Mouse (Mus musculus): Measurements from ENCODE around the gene Stx6. TPM values are rescaled to one million over a fixed set of nuclear protein-coding genes. Genes with fewer than 3 reads are reported as not detected.

Gene Stx6
- polyA plus RNA-seq, 1 experiment from 2014 or later = 99.6 TPM

DNA sequence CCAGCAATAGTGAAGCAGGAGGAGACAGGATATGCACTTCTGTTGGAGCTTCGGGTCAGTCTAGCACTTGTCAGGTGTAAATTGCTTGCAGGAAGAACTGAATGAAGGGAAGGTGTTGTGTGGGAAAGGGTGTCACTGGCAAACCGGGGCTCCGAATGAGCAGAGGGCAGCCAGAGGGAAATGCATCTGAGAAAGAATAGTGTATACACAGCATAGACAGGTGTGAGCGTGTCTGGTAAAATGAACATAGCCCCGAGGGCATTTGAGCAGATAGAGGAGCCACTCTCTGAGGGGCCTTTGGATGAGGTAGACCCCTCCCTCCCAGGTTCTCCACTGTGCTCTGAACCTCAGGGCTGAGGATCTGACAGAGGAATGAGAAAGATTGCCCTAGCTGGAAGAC, 89.5 kb downstream of the Stx6 start:
- 80% methylated on average over 5 of the region's 5 CpGs for WGBS
- no peak for ATAC-seq (ENCODE audit: low FRiP score)
- H3K9me3 ChIP-seq (ENCODE audit: control insufficient read depth, low read length) = no peaks in the 10 kb centered on the region

DNA sequence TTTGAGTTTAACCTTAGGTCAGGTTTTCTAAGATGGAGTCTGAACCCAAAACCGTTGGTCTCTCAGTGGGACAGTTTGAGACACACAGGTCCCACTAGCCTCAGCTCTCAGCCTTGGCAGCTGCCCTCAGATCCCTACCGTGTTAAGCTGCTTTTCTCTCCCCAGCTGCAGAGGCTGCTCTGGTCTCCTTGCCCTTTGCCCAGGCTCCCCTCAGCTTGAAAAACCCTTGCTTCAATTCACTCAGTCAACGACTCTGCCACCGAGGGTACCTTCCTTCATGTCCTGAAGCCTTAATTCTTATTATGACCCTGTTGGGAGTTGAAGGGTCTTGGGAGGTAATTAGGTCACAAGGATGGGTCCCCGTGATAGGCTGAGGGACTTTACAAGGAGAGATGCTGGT, 91.4 kb downstream of the Stx6 start:
- WGBS = 50% methylated on average over 5 of the region's 5 CpGs
- DNase-seq (ENCODE audit: low spot score) (no peak), ATAC-seq (ENCODE audit: low FRiP score) (no peak)
- Histone ChIP-seq H3K36me3 (ENCODE audit: control insufficient read depth, insufficient read depth, low read length) (no peaks in the 10 kb centered on the region), H3K4me2 (replicated peaks; ENCODE audit: low read depth, low read length) (no peak overlapping the region), H3K4me1 (replicated peaks; ENCODE audit: control insufficient read depth, insufficient read depth, low read length) (no peaks in the 10 kb centered on the region), H3K9ac (ENCODE audit: low read depth, low read length) (no peak overlapping the region), H3K4me3 (ENCODE audit: low read depth, low read length) (no peak overlapping the region), H3K27ac (ENCODE audit: low read depth, low read length) (no peak overlapping the region), H3K27me3 (ENCODE audit: control insufficient read depth, insufficient read depth, low read length) (no peaks in the 10 kb centered on the region; the same call in 1 of the 2 replicates), H3K9me3 (ENCODE audit: control insufficient read depth, low read length) (no peaks in the 10 kb centered on the region)

More for the DNA sequence above, 89.5 kb downstream of the Stx6 start:
- H3K36me3 ChIP-seq (ENCODE audit: control insufficient read depth, insufficient read depth, low read length) = no peaks in the 10 kb centered on the region
- H3K4me2 ChIP-seq (replicated peaks; ENCODE audit: low read depth, low read length) = no peak overlapping the region
- H3K27me3 ChIP-seq (ENCODE audit: control insufficient read depth, insufficient read depth, low read length) = peaks cover 6% of the 10 kb centered on the region
- no peak for DNase-seq (ENCODE audit: low spot score)
- H3K4me1 ChIP-seq (replicated peaks; ENCODE audit: control insufficient read depth, insufficient read depth, low read length) = peaks cover 5% of the 10 kb centered on the region; the same call in 1 of the 2 replicates
- no peak overlapping the region for H3K4me3 ChIP-seq (ENCODE audit: low read depth, low read length)
- no peak overlapping the region for H3K9ac ChIP-seq (ENCODE audit: low read depth, low read length)
- H3K27ac ChIP-seq (ENCODE audit: low read depth, low read length) = no peak overlapping the region

DNA sequence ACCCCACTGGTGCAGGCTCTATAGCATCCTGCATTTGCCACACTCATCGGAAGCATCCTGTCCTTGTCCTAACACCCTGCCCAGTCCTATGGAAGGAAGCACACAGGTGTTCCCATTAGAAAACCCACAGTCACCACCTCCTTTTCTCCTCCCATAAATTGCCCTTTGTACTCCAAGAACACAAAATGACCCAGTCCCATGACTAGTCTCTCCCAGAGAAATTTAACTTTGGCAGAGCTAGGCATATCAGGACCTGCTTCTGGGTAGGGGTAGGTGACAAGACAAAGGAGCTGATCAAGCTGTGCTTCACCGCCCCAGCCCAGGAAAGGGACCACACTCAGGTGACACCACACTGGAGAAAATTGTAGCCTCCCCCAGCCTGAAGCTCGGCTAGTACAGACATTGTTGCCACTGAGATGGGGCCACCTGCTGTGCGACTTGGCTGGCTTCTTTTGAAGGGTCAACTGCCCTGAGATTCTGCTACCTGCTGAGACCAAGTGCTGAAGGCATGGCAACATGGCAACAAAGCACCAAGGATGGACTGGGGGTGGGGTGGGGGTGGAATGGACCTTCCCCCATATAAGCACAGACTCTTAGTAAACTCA, 92.1 kb downstream of the Stx6 start:
- 36% methylated on average over 4 of the region's 4 CpGs for WGBS
- no peaks in the 10 kb centered on the region; the same call in 1 of the 2 replicates for H3K27me3 ChIP-seq (ENCODE audit: control insufficient read depth, insufficient read depth, low read length)
- DNase-seq (ENCODE audit: low spot score) (no peak), ATAC-seq (ENCODE audit: low FRiP score) (no peak)
- H3K9ac ChIP-seq (ENCODE audit: low read depth, low read length) = no peak overlapping the region
- no peak overlapping the region for H3K4me2 ChIP-seq (replicated peaks; ENCODE audit: low read depth, low read length)
- H3K9me3 ChIP-seq (ENCODE audit: control insufficient read depth, low read length) = no peaks in the 10 kb centered on the region
- H3K4me3 ChIP-seq (ENCODE audit: low read depth, low read length) = no peak overlapping the region
- no peak overlapping the region for H3K27ac ChIP-seq (ENCODE audit: low read depth, low read length)
- no peaks in the 10 kb centered on the region for H3K36me3 ChIP-seq (ENCODE audit: control insufficient read depth, insufficient read depth, low read length)
- H3K4me1 ChIP-seq (replicated peaks; ENCODE audit: control insufficient read depth, insufficient read depth, low read length) = no peaks in the 10 kb centered on the region

DNA sequence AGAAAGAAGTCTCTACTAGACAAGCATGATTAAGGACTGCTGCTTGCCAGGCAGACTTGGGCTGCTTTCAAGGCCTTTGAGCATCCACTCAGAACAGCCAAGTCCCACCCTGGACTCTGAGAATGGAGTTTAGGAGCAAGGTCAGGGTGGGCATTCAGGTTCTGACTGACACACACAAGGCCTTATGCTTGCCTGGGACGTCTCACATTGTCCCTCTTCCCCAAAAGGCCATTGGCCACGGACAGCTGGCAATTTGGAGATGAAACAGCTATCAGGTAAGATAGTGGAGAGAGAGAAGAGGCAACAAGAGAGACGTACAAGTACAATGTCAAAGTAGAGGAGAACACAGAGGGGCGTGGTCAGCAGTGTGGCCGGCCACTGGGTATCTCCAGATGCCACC, 93.1 kb downstream of the Stx6 start:
- WGBS = 83% methylated on average over 5 of the region's 5 CpGs
- Histone ChIP-seq H3K27me3 (ENCODE audit: control insufficient read depth, insufficient read depth, low read length) (no peaks in the 10 kb centered on the region; the same call in 1 of the 2 replicates), H3K36me3 (ENCODE audit: control insufficient read depth, insufficient read depth, low read length) (no peaks in the 10 kb centered on the region), H3K27ac (ENCODE audit: low read depth, low read length) (no peak overlapping the region), H3K4me1 (replicated peaks; ENCODE audit: control insufficient read depth, insufficient read depth, low read length) (no peaks in the 10 kb centered on the region), H3K9ac (ENCODE audit: low read depth, low read length) (no peak overlapping the region), H3K4me2 (replicated peaks; ENCODE audit: low read depth, low read length) (no peak overlapping the region), H3K9me3 (ENCODE audit: control insufficient read depth, low read length) (no peaks in the 10 kb centered on the region), H3K4me3 (ENCODE audit: low read depth, low read length) (no peak overlapping the region)
- ATAC-seq (ENCODE audit: low FRiP score) = no peak
- no peak for DNase-seq (ENCODE audit: low spot score)

DNA sequence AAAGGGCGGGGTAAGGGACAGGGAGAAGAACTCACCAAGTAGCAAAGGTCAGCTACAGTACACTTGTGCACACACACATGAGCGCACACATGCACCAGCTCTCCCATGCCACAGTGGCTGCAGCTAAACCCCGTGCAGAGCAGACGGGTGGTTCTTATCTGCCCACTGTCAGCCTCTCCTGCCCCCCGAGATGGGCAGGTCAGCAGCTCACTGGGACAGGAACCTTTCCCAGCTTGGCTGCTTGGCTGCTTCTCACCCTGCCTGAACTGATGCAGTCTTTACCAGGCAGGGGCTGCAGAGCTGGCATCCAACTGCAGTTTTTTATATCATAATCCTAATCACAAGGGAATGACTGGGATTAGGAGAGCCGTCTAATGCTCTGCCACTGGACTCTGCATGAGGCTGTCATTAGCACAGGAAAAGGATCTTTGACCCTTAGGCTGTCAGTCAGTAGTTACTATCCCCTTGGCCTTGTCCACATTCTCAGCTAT, 94.2 kb downstream of the Stx6 start:
- Histone ChIP-seq H3K27me3 (ENCODE audit: control insufficient read depth, insufficient read depth, low read length) (no peaks in the 10 kb centered on the region), H3K4me3 (ENCODE audit: low read depth, low read length) (no peak overlapping the region), H3K4me2 (replicated peaks; ENCODE audit: low read depth, low read length) (no peak overlapping the region), H3K27ac (ENCODE audit: low read depth, low read length) (no peak overlapping the region), H3K9ac (ENCODE audit: low read depth, low read length) (no peak overlapping the region), H3K4me1 (replicated peaks; ENCODE audit: control insufficient read depth, insufficient read depth, low read length) (no peaks in the 10 kb centered on the region), H3K36me3 (ENCODE audit: control insufficient read depth, insufficient read depth, low read length) (no peaks in the 10 kb centered on the region), H3K9me3 (ENCODE audit: control insufficient read depth, low read length) (no peaks in the 10 kb centered on the region)
- WGBS = 54% methylated on average over 6 of the region's 6 CpGs
- DNase-seq (ENCODE audit: low spot score) = no peak
- no peak for ATAC-seq (ENCODE audit: low FRiP score)

DNA sequence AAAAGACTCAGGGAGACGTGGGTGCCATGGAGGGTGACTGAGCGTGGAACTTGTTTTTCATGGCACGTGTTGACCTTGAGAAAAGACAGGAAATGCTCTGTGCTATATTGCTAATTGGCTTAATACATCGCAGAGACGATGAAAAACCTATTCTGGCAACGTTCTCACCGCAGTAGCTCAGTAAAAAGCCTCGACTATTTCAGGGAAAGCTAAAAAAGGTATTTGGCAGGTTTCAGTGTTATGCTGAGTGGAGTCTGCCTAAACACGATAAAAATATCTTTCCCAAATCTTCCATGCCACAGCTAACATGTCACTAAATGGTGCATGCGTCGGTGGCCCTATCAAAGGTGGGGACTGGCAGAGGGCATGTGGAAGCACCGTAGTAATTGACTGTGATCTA, 94.6 kb downstream of the Stx6 start:
- Histone ChIP-seq H3K9me3 (ENCODE audit: control insufficient read depth, low read length) (no peaks in the 10 kb centered on the region), H3K27me3 (ENCODE audit: control insufficient read depth, insufficient read depth, low read length) (no peaks in the 10 kb centered on the region), H3K4me3 (ENCODE audit: low read depth, low read length) (no peak overlapping the region), H3K4me1 (replicated peaks; ENCODE audit: control insufficient read depth, insufficient read depth, low read length) (no peaks in the 10 kb centered on the region), H3K4me2 (replicated peaks; ENCODE audit: low read depth, low read length) (no peak overlapping the region), H3K36me3 (ENCODE audit: control insufficient read depth, insufficient read depth, low read length) (no peaks in the 10 kb centered on the region), H3K9ac (ENCODE audit: low read depth, low read length) (no peak overlapping the region), H3K27ac (ENCODE audit: low read depth, low read length) (no peak overlapping the region)
- WGBS = 81% methylated on average over 12 of the region's 12 CpGs
- DNase-seq (ENCODE audit: low spot score) (no peak), ATAC-seq (ENCODE audit: low FRiP score) (no peak)

DNA sequence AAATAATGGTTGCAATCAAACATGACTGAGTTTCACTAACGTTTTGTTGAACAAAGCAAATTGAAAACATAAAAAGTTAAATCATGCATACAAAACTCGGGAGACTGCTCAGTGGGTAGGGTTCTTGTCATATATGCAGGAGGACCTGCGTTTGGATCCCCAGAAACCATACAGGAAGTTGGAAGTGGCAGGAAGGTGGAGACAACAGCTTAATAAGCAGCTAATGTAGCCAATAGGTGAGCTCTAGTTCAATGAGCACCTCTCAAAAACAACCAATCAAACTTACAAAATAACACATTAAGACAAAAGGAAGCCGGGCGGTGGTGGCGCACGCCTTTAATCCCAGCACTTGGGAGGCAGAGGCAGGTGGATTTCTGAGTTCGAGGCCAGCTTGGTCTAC, 95.8 kb downstream of the Stx6 start:
- no peak for DNase-seq (ENCODE audit: low spot score)
- Histone ChIP-seq H3K36me3 (ENCODE audit: control insufficient read depth, insufficient read depth, low read length) (no peaks in the 10 kb centered on the region), H3K9me3 (ENCODE audit: control insufficient read depth, low read length) (no peaks in the 10 kb centered on the region), H3K4me2 (replicated peaks; ENCODE audit: low read depth, low read length) (no peak overlapping the region), H3K9ac (ENCODE audit: low read depth, low read length) (no peak overlapping the region), H3K27ac (ENCODE audit: low read depth, low read length) (no peak overlapping the region), H3K4me1 (replicated peaks; ENCODE audit: control insufficient read depth, insufficient read depth, low read length) (no peaks in the 10 kb centered on the region), H3K4me3 (ENCODE audit: low read depth, low read length) (no peak overlapping the region), H3K27me3 (ENCODE audit: control insufficient read depth, insufficient read depth, low read length) (no peaks in the 10 kb centered on the region)
- 88% methylated on average over 7 of the region's 8 CpGs for WGBS
- ATAC-seq (ENCODE audit: low FRiP score) = no peak

Other genes starting within 250 kb of the Stx6 start
- 12.7 and 17.1 TPM in 2 replicates for gene Ier5, start 59.1 kb upstream of the Stx6 start, polyA plus RNA-seq (2014; fragmentation: Nextera tagmentation; extraction: Ambion mirVana)
- 1.2 and 1.9 TPM in 2 replicates for gene Mr1, start 11.9 kb upstream of the Stx6 start, polyA plus RNA-seq (2014; fragmentation: Nextera tagmentation; extraction: Ambion mirVana)
- gene BC034090, start 85.7 kb downstream of the Stx6 start, polyA plus RNA-seq (2014; fragmentation: Nextera tagmentation; extraction: Ambion mirVana) = 1.7 and 2.5 TPM in 2 replicates